Mouse (Mus musculus) embryonic facial prominence, embryonic 12.5 days (tissue): ENCODE data around the gene Aqp3. TPM values are rescaled to one million over a fixed set of nuclear protein-coding genes. Genes with fewer than 3 reads are reported as not detected.

ENCODE experiments used
- polyA plus RNA-seq: library from polyadenylated mRNA; unstranded; fragments of >200 nt; fragmentation: Nextera tagmentation; extraction: Ambion mirVana; gene quantifications from 2 replicates; pipeline ENCODE4 v1.2.1, GENCODE M21; 2016

The Aqp3 gene
- polyA plus RNA-seq, 1 experiment from 2014 or later: 2.1 TPM

Other genes with a start within 250 kb of the Aqp3 start
- 34.4 and 37.9 TPM in 2 replicates for gene B4galt1, start 244.2 kb downstream of the Aqp3 start, polyA plus RNA-seq
- not detected in 2 replicates for gene Spink4, start 178.1 kb downstream of the Aqp3 start, polyA plus RNA-seq
- 252 and 253 TPM in 2 replicates for gene Bag1, start 149.9 kb downstream of the Aqp3 start, polyA plus RNA-seq
- gene Chmp5, start 149.8 kb downstream of the Aqp3 start, polyA plus RNA-seq: 105 and 110 TPM in 2 replicates
- 108 and 110 TPM in 2 replicates for gene Nfx1, start 127.3 kb downstream of the Aqp3 start, polyA plus RNA-seq
- 0.14 TPM in 1 of 2 replicates, not detected in the other for gene Aqp7, start 50.0 kb downstream of the Aqp3 start, polyA plus RNA-seq
- gene Nol6, start 26.3 kb upstream of the Aqp3 start, polyA plus RNA-seq: 29.6 and 30.2 TPM in 2 replicates
- gene Ube2r2, start 37.6 kb upstream of the Aqp3 start, polyA plus RNA-seq: 104 and 119 TPM in 2 replicates
- gene Ubap2, start 177.0 kb upstream of the Aqp3 start, polyA plus RNA-seq: 74.4 and 77.6 TPM in 2 replicates
- 55.7 and 57.1 TPM in 2 replicates for gene Dcaf12, start 216.7 kb upstream of the Aqp3 start, polyA plus RNA-seq